Mouse (Mus musculus) liver, embryonic 14.5 days (tissue): ENCODE measurements around the gene Rpain. TPM values are rescaled to one million over a fixed set of nuclear protein-coding genes. Genes with fewer than 3 reads are reported as not detected.

Experiments
- ATAC-seq: fragments of 200-750 bp; cut with Nextera tagmentation; 2 replicates; pipeline ENCODE4 v1.8.0; 2017; ENCODE audit warnings: moderate number of reproducible peaks, mild to moderate bottlenecking, moderate library complexity; ENCODE audit not compliant: insufficient read depth
- DNase-seq, 3 experiments: peaks; one replicate each; pipeline ENCODE4 v3.0.0-alpha.2; 2012 to 2013; ENCODE audit warnings: low read depth in 3 of 3, low spot score in 3 of 3
- H3K27ac ChIP-seq: fragments of 300-500 bp; sonication (generic); 2 replicates; pipeline ENCODE4 v1.5.1; 2014; ENCODE audit warnings: moderate library complexity, mild to moderate bottlenecking, control low read depth, inconsistent platforms
- H3K27me3 ChIP-seq: fragments of 300-500 bp; sonication (generic); 2 replicates; pipeline ENCODE4 v1.6.1; 2014; ENCODE audit warnings: mild to moderate bottlenecking, low read length, moderate library complexity; ENCODE audit not compliant: control insufficient read depth, insufficient read depth
- H3K36me3 ChIP-seq: fragments of 300-500 bp; sonication (generic); replicated peaks from 2 replicates; pipeline ENCODE4 v1.6.1; 2014; ENCODE audit warnings: low read depth; ENCODE audit not compliant: control insufficient read depth, insufficient read depth
- H3K4me1 ChIP-seq, 2 experiments: fragments of 200-500 bp in 1 of 2; fragments of 300-500 bp in 1 of 2; sonication (generic) in 1 of 2; replicated peaks; 2 replicates each; pipeline ENCODE4 v1.6.1; 2012 to 2014; ENCODE audit warnings: antibody characterized with exemption in 1 of 2, inconsistent platforms in 1 of 2, low read length in 1 of 2; ENCODE audit not compliant: control insufficient read depth in 2 of 2, insufficient read depth in 2 of 2
- H3K4me2 ChIP-seq: fragments of 300-500 bp; sonication (generic); 2 replicates; pipeline ENCODE4 v1.6.1; 2014; ENCODE audit warnings: low read depth, mild to moderate bottlenecking, control low read depth, moderate library complexity
- H3K4me3 ChIP-seq, 2 experiments: fragments of 200-500 bp in 1 of 2; fragments of 300-500 bp in 1 of 2; sonication (generic) in 1 of 2; 2 replicates each; pipeline ENCODE4 v1.5.1; 2012 to 2014; ENCODE audit warnings: low read depth in 2 of 2, low read length in 2 of 2, mild to moderate bottlenecking in 2 of 2, control low read depth in 1 of 2, inconsistent platforms in 1 of 2, moderate library complexity in 1 of 2; ENCODE audit not compliant: insufficient read depth in 1 of 2
- H3K9ac ChIP-seq: fragments of 300-500 bp; sonication (generic); replicated peaks from 2 replicates; pipeline ENCODE4 v1.6.1; 2014; ENCODE audit warnings: mild to moderate bottlenecking, control low read depth, moderate library complexity
- H3K9me3 ChIP-seq: fragments of 300-500 bp; sonication (generic); 2 replicates; pipeline ENCODE4 v1.6.1; 2016; ENCODE audit warnings: low read length, mixed read lengths; ENCODE audit not compliant: control insufficient read depth
- CTCF ChIP-seq: IDR thresholded peaks from 2 replicates; pipeline ENCODE4 v1.5.1; 2016; ENCODE audit warnings: antibody characterized with exemption, low read depth, control low read depth
- EP300 ChIP-seq: IDR thresholded peaks from 2 replicates; pipeline ENCODE4 v1.6.1; 2016; ENCODE audit warnings: antibody characterized with exemption, low read depth
- WGBS: fragments of 180-500 bp; shearing (Covaris S2); extraction: QIAGEN DNeasy Blood & Tissue Kit; methylation state at CpG from one replicate; pipeline ENCODE4 v1.1.7; 2014; ENCODE audit not compliant: insufficient replicate concordance; 5-methylcytosine and 5-hydroxymethylcytosine counted together
- polyA plus RNA-seq, 2 experiments: library from polyadenylated mRNA; depleted of rRNA in 1 of 2; stranded (reverse) in 1 of 2; unstranded in 1 of 2; fragments of >200 nt; fragmentation: Nextera tagmentation in 1 of 2; extraction: Ambion mirVana in 1 of 2; gene quantifications; 2 replicates each; pipeline versions ENCODE4 v1.2.1 to v1.2.3; 2012 to 2014

Rpain gene
- polyA plus RNA-seq, 2 experiments = 60.2 to 109 TPM

- Histone ChIP-seq H3K27ac (no peak overlapping the region), H3K27me3 (no peaks in the 10 kb centered on the region), H3K9me3 (no peaks in the 10 kb centered on the region), H3K4me2 (no peak overlapping the region), H3K4me1 (peaks cover 3% of the 10 kb centered on the region in 2 experiments), H3K9ac (no peak overlapping the region), H3K36me3 (peaks cover 33% of the 10 kb centered on the region), H3K4me3 (no peak overlapping the region)
- no peak for DNase-seq
- TF ChIP-seq EP300 = no peak
- no peak for TF ChIP-seq CTCF
- ATAC-seq = no peak
- WGBS = 79% methylated on average over 7 of the region's 7 CpGs
Measured at GRCm38 (mm10) chr11:71007831-71008230, 37.8 kb downstream of the Rpain start.

- H3K4me3 ChIP-seq = no peak overlapping the region
- no peak for ATAC-seq
- H3K4me1 ChIP-seq = peaks cover 0 to 3% of the 10 kb centered on the region in 2 experiments; a peak in 3 of 4 replicates
- TF ChIP-seq CTCF (no peak), EP300 (no peak)
- no peak for DNase-seq
- H3K36me3 ChIP-seq = peaks cover 35% of the 10 kb centered on the region
- no peaks in the 10 kb centered on the region for H3K27me3 ChIP-seq
- no peak overlapping the region for H3K27ac ChIP-seq
- whole genome bisulfite sequencing = 76% methylated on average over 3 of the region's 3 CpGs
- no peaks in the 10 kb centered on the region for H3K9me3 ChIP-seq
- no peak overlapping the region for H3K9ac ChIP-seq
- H3K4me2 ChIP-seq = no peak overlapping the region
Measured at GRCm38 (mm10) chr11:71008321-71008720, 38.3 kb downstream of the Rpain start.

- ATAC-seq (peak; percentile 78), DNase-seq (peak; percentile 29 to 38 (median 30))
- Histone ChIP-seq H3K36me3 (peaks cover 38% of the 10 kb centered on the region), H3K9ac (no peak overlapping the region), H3K4me3 (no peak overlapping the region), H3K27ac (no peak overlapping the region), H3K4me1 (peaks cover 2 to 7% of the 10 kb centered on the region in 2 experiments; a peak in 3 of 4 replicates), H3K27me3 (no peaks in the 10 kb centered on the region), H3K9me3 (no peaks in the 10 kb centered on the region), H3K4me2 (no peak overlapping the region)
- 76% methylated on average over 7 of the region's 7 CpGs for WGBS
- no peak for TF ChIP-seq EP300
- TF ChIP-seq CTCF = 0 out of 2 replicates have a peak, but pooled peaks have one; percentile 22
Measured at GRCm38 (mm10) chr11:71012743-71013142, 42.7 kb downstream of the Rpain start.

- DNase-seq = no peak
Measured at GRCm38 (mm10) chr11:71017051-71017450, 47.0 kb downstream of the Rpain start.

GRCm38 (mm10) chr11:71018416-71019200, 48.6 kb downstream of the Rpain start:
- ATAC-seq (peak; percentile 3), DNase-seq (peak in 2 of 3 experiments; percentile 15 to 26)

More at GRCm38 (mm10) chr11:71017051-71017450, 47.0 kb downstream of the Rpain start:
- ATAC-seq = no peak
- Histone ChIP-seq H3K36me3 (peaks cover 15% of the 10 kb centered on the region), H3K9me3 (no peaks in the 10 kb centered on the region), H3K27me3 (no peaks in the 10 kb centered on the region), H3K9ac (no peak overlapping the region; the same call in 1 of the 2 replicates), H3K4me1 (peaks cover 10 to 19% of the 10 kb centered on the region in 2 experiments), H3K4me2 (peak overlapping the region; percentile 93), H3K4me3 (no peak overlapping the region), H3K27ac (no peak overlapping the region)
- TF ChIP-seq CTCF = no peak
- no peak for TF ChIP-seq EP300
- WGBS = 61% methylated on average over 1 of the region's 1 CpGs

More at GRCm38 (mm10) chr11:71018416-71019200, 48.6 kb downstream of the Rpain start:
- no peaks in the 10 kb centered on the region for H3K27me3 ChIP-seq
- H3K27ac ChIP-seq = peak overlapping the region; percentile 61
- WGBS = 4% methylated on average over 28 of the region's 28 CpGs
- H3K9me3 ChIP-seq = no peaks in the 10 kb centered on the region
- H3K36me3 ChIP-seq = peaks cover 16% of the 10 kb centered on the region
- H3K4me2 ChIP-seq = peak overlapping the region; percentile 93
- TF ChIP-seq CTCF (no peak), EP300 (no peak)
- H3K4me1 ChIP-seq = peaks cover 12 to 19% of the 10 kb centered on the region in 2 experiments
- H3K9ac ChIP-seq = peak overlapping the region; percentile 96
- peak overlapping the region; percentile 92 to 98 for H3K4me3 ChIP-seq
